Mouse (Mus musculus): ENCODE data around the gene Gpat3. TPM values are rescaled to one million over a fixed set of nuclear protein-coding genes. Genes with fewer than 3 reads are reported as not detected.

Gpat3 gene
- total and polyA plus RNA-seq, 2 experiments, result 2.0 to 6.7 TPM

DNA sequence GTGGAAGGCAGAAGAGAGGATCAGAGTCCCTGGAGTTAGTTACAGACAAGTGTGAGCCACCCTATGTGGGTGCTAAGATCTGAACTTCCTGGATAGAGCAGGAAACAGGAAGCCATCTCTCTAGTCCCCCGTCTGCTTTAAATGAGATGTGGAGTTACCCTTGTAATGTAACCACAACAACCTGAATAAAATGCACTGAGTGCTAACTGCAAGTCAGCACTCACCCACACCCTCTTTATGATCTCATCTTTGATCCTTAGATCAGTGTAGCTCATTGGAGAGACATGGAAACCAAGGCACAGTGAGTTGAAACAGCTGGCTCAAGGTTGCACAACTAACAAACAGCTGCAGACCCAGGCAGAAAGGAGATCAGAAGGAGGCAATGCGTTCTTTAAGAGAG, 84.2 kb downstream of the Gpat3 start:
- H3K79me2 ChIP-seq (ENCODE audit: control insufficient read depth, insufficient read depth, low read length), result no peaks in the 10 kb centered on the region
- H3K9ac ChIP-seq (ENCODE audit: low read depth, low read length), result no peak overlapping the region
- no peaks in the 10 kb centered on the region for H3K27me3 ChIP-seq (ENCODE audit: control insufficient read depth, insufficient read depth, low read length)
- DNase-seq (ENCODE audit: extremely low read depth, low read depth, low spot score), result no peak
- no peak overlapping the region for H3K4me3 ChIP-seq (ENCODE audit: insufficient read depth, low read depth, low read length)
- no peaks in the 10 kb centered on the region for H3K36me3 ChIP-seq (ENCODE audit: control insufficient read depth, insufficient read depth, low read length)
- 68% methylated on average over 2 of the region's 2 CpGs for WGBS
- no peak for TF ChIP-seq POLR2A (IDR thresholded peaks at IDR 0.05; ENCODE audit: extremely low read depth, insufficient read depth, low read length)
- no peak for TF ChIP-seq CTCF (IDR thresholded peaks at IDR 0.05; ENCODE audit: low read depth, low read length)
- H3K4me1 ChIP-seq (ENCODE audit: control insufficient read depth, insufficient read depth, low read length), result no peaks in the 10 kb centered on the region
- H3K27ac ChIP-seq (replicated peaks; ENCODE audit: insufficient read depth, low read depth, low read length), result no peak overlapping the region

GRCm38 (mm10) chr5:100943716-100944115, 98.2 kb downstream of the Gpat3 start:
- WGBS, result 72% methylated on average over 11 of the region's 11 CpGs
- H3K4me1 ChIP-seq (ENCODE audit: control insufficient read depth, insufficient read depth, low read length), result no peaks in the 10 kb centered on the region

DNA sequence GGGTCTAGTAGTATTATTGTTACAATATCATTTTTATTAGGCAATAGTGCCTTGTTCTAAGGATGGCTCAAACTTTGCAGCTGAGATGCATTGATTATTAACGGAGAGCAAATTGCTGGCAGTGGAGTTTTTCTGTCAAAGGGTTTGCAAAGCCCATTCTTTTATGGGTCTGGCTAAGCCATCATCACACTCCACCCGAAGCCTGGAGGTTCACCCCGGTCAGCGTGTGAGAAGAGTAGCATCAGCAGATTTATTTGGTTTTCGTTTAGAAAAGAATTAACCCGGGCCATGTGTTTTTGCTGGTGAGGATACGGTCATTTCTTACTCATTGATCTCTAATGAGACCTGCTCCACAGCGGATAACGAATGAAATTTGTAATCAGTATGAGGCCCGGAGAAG, 99.8 kb downstream of the Gpat3 start:
- TF ChIP-seq CTCF (IDR thresholded peaks at IDR 0.05; ENCODE audit: low read depth, low read length), result no peak
- no peak for TF ChIP-seq POLR2A (IDR thresholded peaks at IDR 0.05; ENCODE audit: extremely low read depth, insufficient read depth, low read length)
- DNase-seq (ENCODE audit: extremely low read depth, low read depth, low spot score), result no peak
- WGBS, result 82% methylated on average over 10 of the region's 10 CpGs
- Histone ChIP-seq H3K27me3 (ENCODE audit: control insufficient read depth, insufficient read depth, low read length) (no peaks in the 10 kb centered on the region; the same call in 1 of the 2 replicates), H3K27ac (replicated peaks; ENCODE audit: insufficient read depth, low read depth, low read length) (no peak overlapping the region), H3K4me3 (ENCODE audit: insufficient read depth, low read depth, low read length) (no peak overlapping the region), H3K36me3 (ENCODE audit: control insufficient read depth, insufficient read depth, low read length) (no peaks in the 10 kb centered on the region), H3K9ac (ENCODE audit: low read depth, low read length) (no peak overlapping the region), H3K79me2 (ENCODE audit: control insufficient read depth, insufficient read depth, low read length) (no peaks in the 10 kb centered on the region), H3K4me1 (ENCODE audit: control insufficient read depth, insufficient read depth, low read length) (no peaks in the 10 kb centered on the region)

More at GRCm38 (mm10) chr5:100943716-100944115, 98.2 kb downstream of the Gpat3 start:
- H3K27me3 ChIP-seq (ENCODE audit: control insufficient read depth, insufficient read depth, low read length), result no peaks in the 10 kb centered on the region
- no peaks in the 10 kb centered on the region for H3K79me2 ChIP-seq (ENCODE audit: control insufficient read depth, insufficient read depth, low read length)
- no peak for DNase-seq (ENCODE audit: extremely low read depth, low read depth, low spot score)
- TF ChIP-seq POLR2A (IDR thresholded peaks at IDR 0.05; ENCODE audit: extremely low read depth, insufficient read depth, low read length) (no peak), CTCF (IDR thresholded peaks at IDR 0.05; ENCODE audit: low read depth, low read length) (no peak)
- no peaks in the 10 kb centered on the region for H3K36me3 ChIP-seq (ENCODE audit: control insufficient read depth, insufficient read depth, low read length)
- H3K4me3 ChIP-seq (ENCODE audit: insufficient read depth, low read depth, low read length), result no peak overlapping the region
- H3K27ac ChIP-seq (replicated peaks; ENCODE audit: insufficient read depth, low read depth, low read length), result no peak overlapping the region
- H3K9ac ChIP-seq (ENCODE audit: low read depth, low read length), result no peak overlapping the region

Other genes with a start within 250 kb of the Gpat3 start
- 49.7 and 53.1 TPM in 2 replicates for gene Coq2, start 170.6 kb upstream of the Gpat3 start, total RNA-seq (2014; rRNA removed)
- 48.2 and 57.7 TPM in 2 replicates for gene Coq2, start 170.6 kb upstream of the Gpat3 start, polyA plus RNA-seq (2012; rRNA removed)
- 3.8 and 4.1 TPM in 2 replicates for gene Hpse, start 126.0 kb upstream of the Gpat3 start, total RNA-seq (2014; rRNA removed)
- 1.3 and 1.7 TPM in 2 replicates for gene Hpse, start 126.0 kb upstream of the Gpat3 start, polyA plus RNA-seq (2012; rRNA removed)
- 3.2 and 4.3 TPM in 2 replicates for gene Helq, start 47.1 kb upstream of the Gpat3 start, total RNA-seq (2014; rRNA removed)
- 2.4 and 2.5 TPM in 2 replicates for gene Helq, start 47.1 kb upstream of the Gpat3 start, polyA plus RNA-seq (2012; rRNA removed)
- gene Mrps18c, start 47.1 kb upstream of the Gpat3 start, total RNA-seq (2014; rRNA removed), result 41.0 and 48.5 TPM in 2 replicates
- 22.7 and 28.6 TPM in 2 replicates for gene Mrps18c, start 47.1 kb upstream of the Gpat3 start, polyA plus RNA-seq (2012; rRNA removed)
- 7.0 and 9.5 TPM in 2 replicates for gene Abraxas1, start 24.7 kb upstream of the Gpat3 start, total RNA-seq (2014; rRNA removed)
- 2.7 and 3.0 TPM in 2 replicates for gene Abraxas1, start 24.7 kb upstream of the Gpat3 start, polyA plus RNA-seq (2012; rRNA removed)